Mouse (Mus musculus) heart, embryonic 13.5 days (tissue): ENCODE results near the gene Hes3. TPM values are rescaled to one million over a fixed set of nuclear protein-coding genes. Genes with fewer than 3 reads are reported as not detected.

Source experiments
- ATAC-seq: fragments of 200-750 bp; cut with Nextera tagmentation; 2 replicates; pipeline ENCODE4 v1.8.0; 2017; ENCODE audit warnings: moderate TSS enrichment; ENCODE audit not compliant: insufficient number of reproducible peaks, low FRiP score, low TSS enrichment; ENCODE audit errors: extremely low read depth
- H3K27ac ChIP-seq: fragments of 300-500 bp; sonication (generic); replicated peaks from 2 replicates; pipeline ENCODE4 v1.5.1; 2015; ENCODE audit warnings: moderate library complexity, mild to moderate bottlenecking, inconsistent platforms
- H3K27me3 ChIP-seq: fragments of 300-500 bp; sonication (generic); replicated peaks from 2 replicates; pipeline ENCODE4 v1.6.1; 2015; ENCODE audit warnings: mild to moderate bottlenecking, inconsistent platforms
- H3K36me3 ChIP-seq: fragments of 300-500 bp; sonication (generic); 2 replicates; pipeline ENCODE4 v1.6.1; 2015; ENCODE audit warnings: mild to moderate bottlenecking, inconsistent platforms
- H3K4me1 ChIP-seq: fragments of 300-500 bp; sonication (generic); 2 replicates; pipeline ENCODE4 v1.6.1; 2015; ENCODE audit warnings: inconsistent platforms
- H3K4me2 ChIP-seq: fragments of 300-500 bp; sonication (generic); 2 replicates; pipeline ENCODE4 v1.6.1; 2015; ENCODE audit warnings: inconsistent platforms, mild to moderate bottlenecking, moderate library complexity
- H3K4me3 ChIP-seq: fragments of 300-500 bp; sonication (generic); 2 replicates; pipeline ENCODE4 v1.5.1; 2015; ENCODE audit warnings: moderate library complexity, mild to moderate bottlenecking, inconsistent platforms
- H3K9ac ChIP-seq: fragments of 300-500 bp; sonication (generic); 2 replicates; pipeline ENCODE4 v1.6.1; 2015; ENCODE audit warnings: inconsistent platforms, mild to moderate bottlenecking, moderate library complexity
- H3K9me3 ChIP-seq: fragments of 300-500 bp; sonication (generic); 2 replicates; pipeline ENCODE4 v1.6.1; 2016; ENCODE audit warnings: inconsistent platforms
- WGBS: fragments of 180-500 bp; shearing (Covaris S2); methylation state at CpG from one replicate; pipeline ENCODE4 v1.1.7; 2015; ENCODE audit warnings: mixed read lengths; 5-methylcytosine and 5-hydroxymethylcytosine counted together
- polyA plus RNA-seq: library from polyadenylated mRNA; unstranded; fragments of >200 nt; fragmentation: Nextera tagmentation; extraction: Ambion mirVana; gene quantifications from 2 replicates; pipeline ENCODE4 v1.2.1, GENCODE M21; 2015

The Hes3 gene
- polyA plus RNA-seq, 1 experiment from 2014 or later, result not detected

- ATAC-seq, result no peak
- Histone ChIP-seq H3K27me3 (no peaks in the 10 kb centered on the region), H3K4me1 (peaks cover 57% of the 10 kb centered on the region), H3K9me3 (no peaks in the 10 kb centered on the region), H3K36me3 (peaks cover 8% of the 10 kb centered on the region; the same call in 1 of the 2 replicates), H3K9ac (peak overlapping the region; percentile 67), H3K4me2 (no peak overlapping the region), H3K27ac (peak overlapping the region; percentile 92), H3K4me3 (no peak overlapping the region)
- WGBS, result 45% methylated on average over 3 of the region's 3 CpGs
These were observed 44.3 kb downstream of the Hes3 start for GRCm38 (mm10) chr4:152247195-152247594.

- peaks cover 56% of the 10 kb centered on the region for H3K4me1 ChIP-seq
- 51% methylated on average over 6 of the region's 6 CpGs for WGBS
- peak; percentile 33; the same call in 1 of the 2 replicates for ATAC-seq
These were observed 45.5 kb downstream of the Hes3 start for GRCm38 (mm10) chr4:152246011-152246410.

GRCm38 (mm10) chr4:152244545-152245522 lies 46.6 kb downstream of the Hes3 start:
- no peak overlapping the region for H3K4me2 ChIP-seq
- no peaks in the 10 kb centered on the region for H3K27me3 ChIP-seq
- no peak overlapping the region for H3K4me3 ChIP-seq
- WGBS, result 61% methylated on average over 11 of the region's 11 CpGs
- H3K36me3 ChIP-seq, result peaks cover 25% of the 10 kb centered on the region
- H3K4me1 ChIP-seq, result peaks cover 68% of the 10 kb centered on the region
- H3K27ac ChIP-seq, result peak overlapping the region; percentile 92
- H3K9me3 ChIP-seq, result no peaks in the 10 kb centered on the region
- no peak for ATAC-seq
- H3K9ac ChIP-seq, result peak overlapping the region; percentile 57

More at GRCm38 (mm10) chr4:152246011-152246410, 45.5 kb downstream of the Hes3 start:
- Histone ChIP-seq H3K27me3 (no peaks in the 10 kb centered on the region), H3K4me2 (peak overlapping the region; percentile 6; the same call in 1 of the 2 replicates), H3K9ac (peak overlapping the region; percentile 67; the same call in 1 of the 2 replicates), H3K36me3 (peaks cover 17% of the 10 kb centered on the region), H3K9me3 (no peaks in the 10 kb centered on the region), H3K27ac (peak overlapping the region; percentile 92), H3K4me3 (no peak overlapping the region)

GRCm38 (mm10) chr4:152243969-152244368 lies 47.5 kb downstream of the Hes3 start:
- peaks cover 32% of the 10 kb centered on the region for H3K36me3 ChIP-seq
- H3K4me1 ChIP-seq, result peaks cover 77% of the 10 kb centered on the region
- H3K9ac ChIP-seq, result peak overlapping the region; percentile 26
- 79% methylated on average over 8 of the region's 8 CpGs for WGBS
- H3K4me3 ChIP-seq, result no peak overlapping the region
- no peak overlapping the region for H3K4me2 ChIP-seq
- H3K27ac ChIP-seq, result peak overlapping the region; percentile 92; the same call in 1 of the 2 replicates
- H3K9me3 ChIP-seq, result no peaks in the 10 kb centered on the region
- H3K27me3 ChIP-seq, result no peaks in the 10 kb centered on the region
- ATAC-seq, result no peak

- 68% methylated on average over 9 of the region's 9 CpGs for WGBS
- no peaks in the 10 kb centered on the region for H3K27me3 ChIP-seq
- peak overlapping the region; percentile 26; the same call in 1 of the 2 replicates for H3K9ac ChIP-seq
- no peak overlapping the region for H3K27ac ChIP-seq
- peaks cover 38% of the 10 kb centered on the region for H3K36me3 ChIP-seq
- no peak for ATAC-seq
- peaks cover 83% of the 10 kb centered on the region for H3K4me1 ChIP-seq
- H3K4me3 ChIP-seq, result no peak overlapping the region
- no peaks in the 10 kb centered on the region for H3K9me3 ChIP-seq
- no peak overlapping the region for H3K4me2 ChIP-seq
These were observed 48.1 kb downstream of the Hes3 start for GRCm38 (mm10) chr4:152243241-152243891.

GRCm38 (mm10) chr4:152239974-152240373 lies 51.5 kb downstream of the Hes3 start:
- Histone ChIP-seq H3K4me2 (no peak overlapping the region), H3K27me3 (no peaks in the 10 kb centered on the region), H3K36me3 (peaks cover 67% of the 10 kb centered on the region), H3K4me3 (no peak overlapping the region), H3K9me3 (no peaks in the 10 kb centered on the region), H3K9ac (no peak overlapping the region), H3K4me1 (peaks cover 52% of the 10 kb centered on the region), H3K27ac (peak overlapping the region; percentile 2; the same call in 1 of the 2 replicates)
- ATAC-seq, result no peak
- WGBS, result 39% methylated on average over 4 of the region's 4 CpGs

Other genes starting within 250 kb of the Hes3 start
- gene Plekhg5, start 219.2 kb downstream of the Hes3 start, polyA plus RNA-seq, result 11.6 and 12.7 TPM in 2 replicates
- gene Tnfrsf25, start 175.7 kb downstream of the Hes3 start, polyA plus RNA-seq, result 0.73 and 0.80 TPM in 2 replicates
- 0.87 and 1.1 TPM in 2 replicates for gene Espn, start 139.3 kb downstream of the Hes3 start, polyA plus RNA-seq
- gene Hes2, start 132.8 kb downstream of the Hes3 start, polyA plus RNA-seq, result not detected in 2 replicates
- 73.9 and 84.7 TPM in 2 replicates for gene Acot7, start 113.5 kb downstream of the Hes3 start, polyA plus RNA-seq
- 9.2 and 9.6 TPM in 2 replicates for gene Gpr153, start 17.4 kb downstream of the Hes3 start, polyA plus RNA-seq
- 16.8 and 19.7 TPM in 2 replicates for gene Icmt, start 5.6 kb upstream of the Hes3 start, polyA plus RNA-seq
- 71.2 and 73.2 TPM in 2 replicates for gene Rnf207, start 27.3 kb upstream of the Hes3 start, polyA plus RNA-seq
- gene Rpl22, start 34.1 kb upstream of the Hes3 start, polyA plus RNA-seq, result 226 and 250 TPM in 2 replicates
- 0.09 and 0.29 TPM in 2 replicates for gene Chd5, start 47.0 kb upstream of the Hes3 start, polyA plus RNA-seq
- 1.7 TPM in 2 replicates for gene Nphp4, start 185.0 kb upstream of the Hes3 start, polyA plus RNA-seq
- 4.1 and 5.0 TPM in 2 replicates for gene Kcnab2, start 186.2 kb upstream of the Hes3 start, polyA plus RNA-seq